Mouse (Mus musculus): Measurements from ENCODE around the gene 4921524J17Rik.

4921524J17Rik gene

DNA sequence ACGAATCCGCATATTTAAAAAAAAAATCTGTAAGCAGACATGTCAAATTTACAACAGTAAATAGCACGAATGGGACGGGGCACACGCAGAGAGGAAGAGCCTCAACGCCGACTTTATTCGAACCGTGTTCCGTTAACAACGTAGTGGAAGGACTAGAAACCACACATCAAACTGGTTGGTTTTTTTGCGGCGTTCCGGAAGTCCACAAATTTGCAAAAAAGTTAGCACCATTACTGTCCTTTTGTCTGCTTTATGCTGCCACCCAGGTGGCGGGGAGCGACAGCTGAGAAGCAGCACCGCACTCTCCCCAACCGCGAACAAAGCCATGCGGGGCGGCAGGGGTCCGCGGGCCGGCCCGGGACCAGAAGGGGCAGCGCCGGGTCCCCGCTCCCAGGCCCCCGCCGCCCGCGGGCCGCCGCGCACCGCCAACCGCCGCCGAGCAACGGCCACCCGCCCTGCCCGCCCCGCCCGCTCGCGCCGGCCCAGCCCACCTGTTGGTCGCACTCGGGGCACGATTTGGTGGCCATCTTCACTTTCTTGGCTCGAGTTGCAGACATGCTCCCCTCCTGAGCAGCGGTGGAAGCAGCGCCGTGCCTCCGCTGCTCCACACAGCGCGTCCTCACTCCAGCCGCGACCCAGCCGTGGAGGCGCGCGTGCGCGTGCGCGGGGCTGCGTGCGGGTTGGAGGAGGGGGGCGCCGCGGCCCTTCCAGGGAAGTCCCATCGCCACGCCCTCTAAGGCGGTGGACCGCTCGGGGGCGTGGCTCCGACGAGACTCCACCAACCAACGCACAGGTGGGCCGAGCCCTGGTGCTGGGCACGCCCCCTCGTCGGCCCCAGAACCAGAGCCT, at the start of gene 4921524J17Rik:
Gene 4921524J17Rik (minus strand): TSS at position 666 of the 849 bp plus-strand sequence.
- DNase-seq: peak; percentile 95

DNA sequence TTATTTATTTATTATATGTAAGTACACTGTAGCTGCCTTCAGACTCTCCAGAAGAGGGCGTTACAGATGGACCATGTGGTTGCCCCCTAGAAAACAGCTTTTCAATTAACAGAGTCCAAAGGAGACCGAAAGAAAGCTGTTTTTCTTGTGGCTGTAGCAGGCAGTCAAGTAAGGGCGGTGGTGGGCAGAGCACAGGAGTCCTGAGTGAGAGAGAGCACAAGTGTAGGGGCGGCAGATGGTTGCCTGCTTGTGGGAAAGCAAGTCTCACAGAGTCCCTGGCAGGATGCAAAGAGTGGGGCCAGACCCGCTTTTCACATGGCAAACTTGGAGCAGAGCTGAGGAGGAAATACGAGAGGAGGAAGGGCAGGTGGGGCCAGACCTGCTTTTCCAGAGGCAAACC, 49.8 kb upstream of the 4921524J17Rik start:
- DNase-seq: no peak

DNA sequence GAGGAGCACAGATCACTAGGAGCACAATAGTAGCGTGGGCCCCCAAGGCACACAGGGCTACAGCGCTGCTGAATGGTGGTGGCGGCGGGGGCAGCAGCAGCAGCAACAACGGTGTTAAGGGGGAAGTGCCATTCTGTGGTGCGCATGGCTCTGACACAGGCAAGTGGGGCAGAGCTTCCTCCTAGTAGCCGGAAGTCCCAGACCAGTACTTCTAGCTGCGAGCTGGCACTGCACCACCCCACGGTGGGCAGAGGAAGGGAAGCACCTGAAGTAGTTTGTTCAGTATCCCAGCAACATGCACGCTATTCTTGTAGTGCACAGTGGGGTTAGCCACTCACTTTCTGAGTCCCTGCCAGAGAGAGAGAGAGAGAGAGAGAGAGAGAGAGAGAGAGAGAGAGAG, 49.3 kb upstream of the 4921524J17Rik start:
- no peak for DNase-seq

DNA sequence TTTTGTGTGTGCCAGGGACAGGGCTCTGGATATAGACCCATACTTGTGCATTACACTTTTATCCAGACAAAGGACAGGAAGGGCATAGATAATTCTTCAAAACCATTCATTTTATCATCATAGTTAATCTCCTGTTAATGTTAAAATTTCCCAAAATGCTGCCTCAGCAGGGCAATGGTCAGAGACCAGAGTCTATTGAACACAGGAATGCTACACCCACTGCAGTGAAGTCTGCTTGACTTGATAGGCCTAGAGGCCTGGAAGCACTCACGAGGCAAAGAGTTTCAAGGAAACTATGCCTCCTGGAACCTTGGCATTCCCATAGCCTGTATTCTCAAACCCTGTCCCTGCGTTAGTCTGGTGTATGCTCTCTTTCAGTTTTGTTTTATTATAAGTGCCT, 47.1 kb upstream of the 4921524J17Rik start:
- no peak for DNase-seq

DNA sequence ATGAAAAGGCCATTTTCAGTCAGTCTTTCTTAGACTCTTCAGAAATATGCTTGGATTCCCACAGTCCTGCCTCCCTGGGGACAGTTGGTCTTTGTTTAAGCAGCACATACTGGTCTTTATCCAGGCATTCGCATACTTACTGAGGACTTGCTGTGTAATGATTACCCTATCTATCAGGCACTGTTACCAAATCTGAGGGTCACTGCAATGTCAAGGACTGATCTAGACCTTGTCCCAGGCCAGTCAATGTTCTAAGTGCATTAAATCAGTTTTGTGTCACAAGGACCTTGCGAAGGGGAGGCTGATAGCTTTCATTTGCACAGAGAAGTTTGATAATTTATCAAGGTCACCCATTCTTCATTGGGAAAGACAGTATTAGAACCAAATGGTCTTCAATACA, 45.8 kb upstream of the 4921524J17Rik start:
- no peak for DNase-seq

DNA sequence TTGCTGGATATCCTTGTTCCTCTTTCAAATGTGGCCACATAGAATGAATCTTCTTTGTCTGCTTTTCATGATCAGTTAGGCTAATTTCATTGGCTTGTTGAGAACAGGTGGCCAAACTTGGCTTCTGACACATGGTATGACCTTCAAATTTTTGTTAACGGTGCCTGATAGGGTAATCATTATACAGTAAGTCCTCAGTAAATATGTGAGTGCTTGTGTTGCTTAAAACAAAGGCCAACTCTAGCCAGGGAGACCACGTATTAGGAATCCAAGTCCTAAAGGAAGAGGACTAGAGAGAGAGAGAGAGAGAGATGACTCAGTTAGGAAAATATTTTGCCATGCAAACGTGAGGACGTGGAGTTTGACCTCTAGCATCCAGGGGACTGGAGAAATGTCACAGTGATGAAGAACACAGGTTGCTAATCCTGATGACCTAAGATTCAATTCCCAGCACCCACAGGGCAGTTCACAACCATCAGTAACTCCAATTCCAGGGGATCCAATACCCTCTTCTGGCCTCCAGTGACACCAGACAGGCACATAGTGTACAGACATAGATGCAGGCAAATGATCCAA, 44.4 kb upstream of the 4921524J17Rik start:
- DNase-seq: no peak

DNA sequence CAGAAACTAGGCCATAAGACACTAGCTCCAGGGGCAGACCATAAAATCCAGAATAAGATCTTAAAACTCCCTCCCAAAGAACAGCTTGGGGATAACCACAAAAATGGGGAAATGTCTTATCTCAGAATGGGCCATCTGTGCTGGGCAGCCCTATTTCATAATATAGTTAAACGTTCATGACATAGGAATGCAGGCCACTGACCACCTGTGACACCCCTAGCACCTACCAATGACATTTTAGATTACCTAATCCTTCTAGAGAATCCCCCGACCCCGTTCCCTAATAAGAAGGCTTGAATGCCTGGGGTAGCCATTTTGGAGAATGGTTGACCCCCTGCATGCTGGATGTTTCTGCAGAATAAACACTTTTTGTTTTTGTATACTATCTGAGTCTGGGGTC, 42.3 kb upstream of the 4921524J17Rik start:
- no peak for DNase-seq

DNA sequence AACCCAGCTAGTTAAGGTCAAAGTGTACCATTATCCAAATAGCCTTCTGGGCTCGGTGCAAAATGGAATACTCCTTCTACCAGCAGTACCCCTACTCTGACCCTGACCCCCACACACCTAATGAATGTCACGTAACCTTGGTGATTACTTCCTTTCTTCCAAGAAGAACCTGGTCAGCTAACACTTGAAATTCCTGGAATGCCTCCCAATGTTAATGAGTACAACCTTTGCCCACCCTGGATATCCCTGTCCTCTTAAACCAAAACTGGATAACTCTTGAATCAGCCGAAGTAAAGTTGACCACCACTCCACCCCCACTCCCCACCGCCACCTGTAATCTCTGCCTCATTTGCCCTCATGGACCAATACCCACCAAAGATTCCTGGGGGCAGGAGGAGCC, 40.6 kb upstream of the 4921524J17Rik start:
- no peak for DNase-seq

DNA sequence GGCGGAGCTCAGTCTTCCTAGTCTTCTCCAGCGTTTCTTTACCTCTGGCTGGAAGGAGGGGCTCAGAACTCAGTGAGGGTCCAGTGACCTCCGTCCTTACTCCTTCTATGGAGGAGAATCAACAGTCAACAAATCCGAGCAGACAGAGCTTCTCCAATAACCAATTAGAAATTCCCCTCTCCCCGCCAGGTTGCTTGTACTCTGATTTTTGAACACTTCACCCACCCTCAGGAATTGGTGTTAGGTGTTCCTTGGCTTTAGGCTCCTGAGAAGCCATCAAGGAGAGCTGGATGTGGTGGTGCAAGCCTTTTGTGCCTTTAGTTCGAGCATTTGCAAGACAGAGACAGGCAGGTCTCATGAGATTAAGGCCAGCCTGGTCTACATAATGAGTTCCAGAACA, 40.2 kb upstream of the 4921524J17Rik start:
- no peak for DNase-seq

DNA sequence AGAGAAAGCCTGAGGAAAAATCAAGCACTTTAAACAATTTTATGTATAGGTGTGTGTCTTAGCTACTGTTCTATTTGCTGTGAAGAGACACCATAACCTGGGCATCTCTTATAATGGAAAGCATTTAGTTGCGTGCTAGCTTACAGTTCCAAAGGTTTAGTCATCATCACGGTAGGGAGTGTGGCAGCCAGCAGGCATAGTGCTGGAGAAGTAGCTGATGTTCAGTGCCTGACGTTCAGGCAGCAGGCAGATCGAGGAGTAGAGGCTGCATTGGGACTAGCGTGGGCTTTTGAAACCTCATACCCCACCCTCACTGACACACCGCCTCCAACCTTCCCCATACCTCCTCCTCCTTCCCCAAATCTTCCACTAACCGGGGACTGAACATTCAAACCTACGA, 38.1 kb upstream of the 4921524J17Rik start:
- DNase-seq: no peak

DNA sequence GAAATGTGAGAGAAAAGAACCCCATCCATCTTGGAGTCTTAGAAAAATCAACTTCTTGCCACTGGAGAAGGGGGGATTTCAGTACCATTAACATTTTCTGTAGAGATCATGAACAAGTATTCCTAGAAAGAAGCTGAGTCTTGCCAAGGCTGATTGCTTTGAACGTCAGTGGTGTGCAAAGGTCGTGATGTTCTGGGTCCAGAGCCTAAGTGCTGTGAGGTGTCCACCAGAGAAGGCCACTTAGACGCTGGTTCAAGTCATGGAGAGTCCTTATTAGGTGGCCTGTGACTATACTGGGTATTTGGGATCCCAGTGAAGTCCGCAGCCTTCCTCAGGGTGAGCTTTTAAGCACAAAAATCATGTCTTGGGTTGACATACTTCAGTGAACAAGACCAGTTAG, 33.4 kb upstream of the 4921524J17Rik start:
- no peak for DNase-seq

DNA sequence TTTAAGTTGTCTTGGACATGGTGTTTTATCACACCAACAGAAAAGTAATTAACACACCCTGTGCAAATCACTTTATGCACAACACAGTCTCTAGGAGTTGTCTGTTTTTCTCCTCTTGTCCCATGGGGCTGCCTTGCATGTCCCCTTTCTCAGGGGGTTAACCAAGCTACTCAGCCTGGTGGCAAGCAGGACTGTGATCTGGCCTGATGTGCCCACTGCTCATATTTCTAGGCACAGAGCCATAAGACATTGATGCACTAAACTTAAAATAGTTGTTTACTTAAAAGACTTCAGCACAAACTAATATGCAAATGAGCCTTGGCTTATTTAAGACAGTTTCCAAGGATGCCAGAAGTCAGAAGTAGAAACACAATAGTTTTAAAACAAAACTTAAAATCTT, 31.7 kb upstream of the 4921524J17Rik start:
- DNase-seq: no peak

DNA sequence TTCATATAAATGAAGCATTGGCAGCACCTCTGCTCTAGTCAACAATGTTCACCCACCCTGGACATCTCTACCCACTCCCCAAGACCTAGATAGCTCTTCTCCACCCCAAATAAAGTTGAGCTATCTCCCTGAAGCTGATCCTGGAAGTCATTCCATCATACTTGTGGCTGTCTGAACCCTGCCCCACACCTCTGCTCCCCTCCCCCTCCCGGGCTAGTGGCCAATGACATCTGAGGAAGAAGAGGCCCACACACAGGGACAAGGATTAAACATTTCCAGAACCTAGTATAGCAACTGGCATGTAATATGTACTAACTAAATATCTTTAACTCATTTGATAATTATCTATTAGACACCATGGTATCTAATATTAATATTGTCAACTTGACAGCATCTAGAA, 29.8 kb upstream of the 4921524J17Rik start:
- DNase-seq: no peak

DNA sequence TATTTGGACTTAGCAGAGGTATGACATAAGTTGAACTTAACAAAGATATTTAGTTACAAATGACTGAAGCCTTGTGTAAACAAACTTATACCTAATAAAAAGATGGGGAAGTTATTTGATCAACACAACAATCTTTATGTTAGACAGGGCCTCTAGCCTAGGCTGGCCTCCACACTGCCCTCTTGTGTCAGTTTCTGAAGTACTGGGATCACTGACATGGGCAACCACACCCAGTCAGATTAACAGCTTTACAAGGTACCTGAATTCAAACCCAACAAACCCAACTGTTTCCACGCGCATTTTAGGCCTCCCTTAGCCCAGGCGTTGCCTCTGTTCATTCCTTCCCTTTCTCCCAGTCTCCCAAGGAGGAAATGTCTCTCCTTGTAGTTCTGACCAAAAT, 28.7 kb upstream of the 4921524J17Rik start:
- no peak for DNase-seq

DNA sequence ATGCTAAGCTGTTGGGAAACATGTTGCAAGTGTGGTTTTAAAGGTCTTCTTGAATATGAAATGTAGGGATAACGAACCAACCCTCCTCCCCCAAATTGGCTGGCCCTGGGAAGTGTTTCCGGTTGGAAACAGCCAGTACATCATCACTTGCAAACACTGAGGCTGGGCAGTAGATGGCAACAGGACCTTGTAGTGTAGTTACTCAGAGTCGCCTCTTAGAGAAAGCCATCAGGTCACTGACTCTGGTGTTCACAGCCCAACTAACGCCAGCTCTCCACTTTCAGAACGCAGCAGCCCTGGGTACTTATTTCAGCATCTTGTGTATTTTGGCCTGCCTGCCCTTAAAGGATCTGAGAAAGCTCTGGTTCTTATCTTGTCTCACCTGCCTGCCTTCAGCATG, 28.2 kb upstream of the 4921524J17Rik start:
- no peak for DNase-seq

DNA sequence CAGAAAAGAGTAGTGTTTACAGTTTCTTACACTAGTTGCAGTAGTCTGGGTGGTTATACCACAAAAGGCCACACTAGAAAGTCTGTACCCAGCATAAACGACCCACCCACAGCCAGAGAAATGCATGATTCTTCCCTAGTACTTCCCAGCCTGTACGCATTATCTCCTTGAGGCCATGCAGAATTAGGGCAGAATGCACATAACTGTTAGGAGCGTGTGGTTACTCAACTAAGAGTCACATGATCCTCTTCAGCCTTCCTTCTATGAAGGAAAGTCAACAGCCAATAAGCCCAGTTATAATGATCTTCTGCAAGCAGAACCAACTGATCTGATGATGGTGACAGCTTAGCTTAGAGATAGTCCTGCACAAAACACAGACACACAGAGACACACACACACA, 26.9 kb upstream of the 4921524J17Rik start:
- no peak for DNase-seq

DNA sequence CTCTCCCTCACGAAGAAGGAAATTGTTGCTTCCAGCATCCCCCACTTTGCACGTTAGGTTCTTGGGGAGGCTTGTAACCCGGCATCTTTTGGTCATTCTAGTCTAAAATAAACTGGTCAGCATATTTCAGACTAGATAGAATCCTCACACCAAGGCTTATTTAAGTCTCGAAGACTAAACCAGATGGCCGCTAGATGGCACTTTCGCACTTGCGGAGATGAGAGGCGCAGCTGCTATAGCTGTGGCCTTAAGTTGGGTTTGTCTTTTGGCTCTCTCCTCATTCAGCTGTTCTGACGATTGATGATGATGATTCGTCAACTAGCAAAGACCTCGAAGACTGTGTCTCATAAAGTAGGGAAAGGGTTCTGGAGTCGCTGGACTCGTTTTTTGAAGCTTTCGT, 23.9 kb upstream of the 4921524J17Rik start:
- DNase-seq: peak; percentile 42

DNA sequence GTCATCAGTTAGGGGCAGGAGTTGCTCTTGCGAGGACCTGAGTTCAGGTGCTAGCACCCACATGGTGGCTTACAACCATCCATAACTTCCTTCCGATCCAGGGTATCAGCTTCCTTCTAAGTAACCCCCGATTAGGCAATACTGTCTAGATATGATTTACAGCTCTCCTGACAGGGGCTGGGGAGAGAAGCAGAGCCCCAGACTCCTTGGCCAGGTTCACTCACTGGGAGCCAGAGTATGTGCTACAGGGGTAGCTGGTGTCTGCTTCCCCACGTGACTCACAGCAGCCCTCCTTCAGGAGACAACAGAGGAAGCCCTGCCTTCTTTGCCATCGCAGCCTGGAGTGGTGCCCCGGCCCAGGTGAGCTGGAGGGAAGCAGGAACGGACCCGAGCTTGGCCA, 22.1 kb upstream of the 4921524J17Rik start:
- no peak for DNase-seq

DNA sequence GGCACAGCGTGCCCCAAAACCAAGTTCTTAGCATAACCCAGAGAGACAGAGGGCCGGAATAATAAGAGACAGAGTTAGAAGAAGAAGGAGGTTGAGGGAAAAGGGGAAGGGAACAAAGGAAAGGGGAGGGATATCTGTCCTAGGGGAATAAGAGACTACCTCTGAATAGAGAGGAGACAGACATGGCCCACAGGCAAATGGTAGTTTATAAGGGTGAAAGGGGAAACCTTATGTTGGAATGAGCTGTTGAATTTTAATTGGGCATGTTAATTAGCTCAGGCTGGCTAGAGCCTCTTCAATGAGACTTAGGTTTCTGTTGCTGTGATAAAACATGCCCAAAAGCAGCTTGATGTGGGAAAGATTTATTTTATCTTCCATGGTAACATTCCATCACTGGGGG, 20.6 kb upstream of the 4921524J17Rik start:
- DNase-seq: no peak

DNA sequence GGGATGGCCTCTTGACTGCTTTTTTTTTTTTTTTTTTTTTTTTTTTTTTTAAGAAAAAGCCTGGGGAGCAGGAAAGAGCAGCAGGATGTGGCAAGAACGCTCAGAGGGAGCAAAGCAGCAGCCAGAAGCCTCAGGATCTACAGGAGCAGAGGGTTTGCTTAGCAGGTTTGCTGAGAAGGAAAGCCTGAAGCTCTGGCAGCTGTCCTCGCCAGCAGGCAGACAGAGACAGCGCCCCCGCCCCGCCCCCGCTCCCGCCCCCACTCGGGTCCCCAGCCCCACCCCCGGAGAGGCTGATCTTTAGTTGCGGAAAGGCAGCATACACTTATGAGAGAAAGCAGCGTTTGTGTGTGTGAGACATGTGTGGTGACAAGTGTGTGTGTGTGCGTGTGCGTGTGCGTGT, 19.7 kb upstream of the 4921524J17Rik start:
- DNase-seq: no peak

DNA sequence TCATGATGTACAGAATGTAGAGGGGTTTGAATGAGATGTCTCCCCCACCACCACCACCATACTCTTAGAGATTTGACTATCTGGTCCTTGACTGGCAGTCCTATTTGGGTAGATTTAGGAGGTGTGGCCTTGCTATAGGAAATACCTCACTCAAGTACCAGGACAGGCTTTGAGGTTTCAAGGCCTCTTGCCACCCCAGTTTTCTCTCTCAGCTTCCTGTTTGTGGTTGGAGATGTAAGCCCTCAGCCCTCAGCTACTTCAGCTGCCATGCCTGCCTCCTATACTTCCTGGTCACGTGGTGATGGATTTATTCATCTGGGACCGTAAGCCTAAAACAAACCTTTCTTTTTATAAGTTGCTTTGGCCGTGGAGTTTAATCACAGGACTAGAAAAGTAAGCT, 17.7 kb upstream of the 4921524J17Rik start:
- DNase-seq: no peak

DNA sequence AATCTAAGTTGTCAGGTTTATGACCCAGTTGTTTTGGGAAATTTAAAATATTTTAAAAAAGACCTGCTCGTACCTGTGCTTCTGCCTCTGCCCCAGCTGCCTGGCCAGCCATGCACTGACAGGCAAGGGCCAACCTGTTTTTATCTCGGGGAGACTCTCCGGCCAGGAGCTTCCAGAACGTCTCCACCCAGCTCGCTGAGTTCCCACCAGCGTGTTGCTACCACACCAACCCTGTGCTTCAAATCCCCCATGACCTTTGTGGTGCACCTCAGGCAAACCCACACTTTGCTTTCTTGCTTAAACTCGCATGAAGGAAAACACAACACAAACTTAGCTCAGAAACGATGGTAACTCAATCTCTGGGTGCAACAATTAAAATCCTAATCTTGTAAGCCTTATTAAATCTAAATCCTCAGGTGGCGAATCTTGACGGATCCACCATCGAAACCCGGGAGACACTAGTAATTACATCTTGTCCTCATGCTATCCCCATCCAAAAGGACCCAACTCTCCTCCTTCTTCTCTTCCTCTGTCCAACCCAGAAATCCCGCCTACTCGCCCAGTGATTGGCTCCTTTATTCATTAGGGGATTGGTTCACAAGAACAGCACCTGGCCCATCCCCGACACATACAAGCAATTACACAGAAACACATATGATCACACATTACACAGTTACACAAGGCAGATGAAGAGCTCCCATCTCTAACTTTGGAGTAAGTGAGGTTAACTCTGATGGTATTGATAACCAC, 13.5 kb upstream of the 4921524J17Rik start:
- no peak for DNase-seq

DNA sequence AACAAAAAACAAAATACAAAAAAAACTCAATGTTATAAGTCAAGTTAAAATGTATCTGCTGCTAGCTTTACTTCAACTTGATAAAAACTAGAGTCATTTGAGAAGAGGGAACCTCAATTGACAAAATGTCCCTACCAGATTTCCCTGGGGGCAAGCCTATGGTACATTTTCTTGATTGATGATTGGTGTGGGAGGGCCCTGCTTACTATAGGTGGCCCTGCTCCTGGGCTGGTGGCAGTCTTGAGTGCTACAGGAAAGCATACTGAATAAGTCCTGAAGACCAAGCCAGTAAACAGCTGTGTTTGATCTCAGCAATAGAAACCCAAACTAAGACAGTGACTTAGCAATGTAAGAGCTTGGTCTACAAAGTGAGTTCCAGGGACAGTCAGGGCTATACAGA, 11.5 kb upstream of the 4921524J17Rik start:
- DNase-seq: no peak

DNA sequence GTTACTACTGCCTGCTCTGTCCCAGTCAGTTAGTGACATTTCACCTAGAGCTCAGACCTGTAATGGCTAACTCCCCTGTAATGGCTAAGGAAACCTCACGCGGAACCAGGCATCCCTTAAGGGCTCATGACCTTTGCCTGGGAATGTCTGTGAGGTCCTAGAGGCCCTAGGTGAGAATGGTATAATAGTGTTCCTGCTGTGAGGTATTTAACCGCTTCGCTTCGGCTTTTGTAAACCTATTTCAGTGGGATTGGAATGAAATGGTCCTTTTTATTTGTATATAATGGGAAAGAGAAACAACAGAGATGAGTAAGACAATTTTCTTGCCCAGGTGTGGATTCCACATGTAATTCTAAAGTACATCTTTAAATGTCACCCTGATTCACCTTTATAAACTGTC, 8.9 kb upstream of the 4921524J17Rik start:
- DNase-seq: no peak

Measured in cerebellum, adult 11 months (tissue).